Mouse (Mus musculus): Measurements from ENCODE around the gene Ildr1. TPM values are rescaled to one million over a fixed set of nuclear protein-coding genes. Genes with fewer than 3 reads are reported as not detected.

The Ildr1 gene
- polyA plus RNA-seq (2015; fragmentation: Nextera tagmentation; extraction: Ambion mirVana): 0.03 and 0.13 TPM in 2 replicates

- ATAC-seq (ENCODE audit: low read depth) (no peak), DNase-seq (no peak)
- Histone ChIP-seq H3K9me3 (replicated peaks) (no peaks in the 10 kb centered on the region), H3K27ac (no peak within 1 kb of the TSS), H3K9ac (no peak within 1 kb of the TSS), H3K27me3 (peaks cover 37% of the 10 kb centered on the region), H3K36me3 (no peaks in the 10 kb centered on the region), H3K4me3 (replicated peaks) (peak within 1 kb of the TSS; percentile 35), H3K4me1 (replicated peaks) (peaks cover 5% of the 10 kb centered on the region; the same call in 1 of the 2 replicates), H3K4me2 (peak within 1 kb of the TSS; percentile 51)
- WGBS (ENCODE audit: insufficient replicate concordance): 5% methylated on average over 40 of the region's 40 CpGs
Measured at GRCm38 (mm10) chr16:36693818-36694413, at the start of gene Ildr1. Gene Ildr1 (plus strand): TSS chr16:36693978.

- DNase-seq (no peak), ATAC-seq (ENCODE audit: low read depth) (no peak)
- H3K36me3 ChIP-seq: no peaks in the 10 kb centered on the region
- H3K9me3 ChIP-seq (replicated peaks): no peaks in the 10 kb centered on the region
- no peaks in the 10 kb centered on the region for H3K27me3 ChIP-seq
- no peak overlapping the region for H3K27ac ChIP-seq
- no peak overlapping the region for H3K9ac ChIP-seq
- H3K4me3 ChIP-seq (replicated peaks): no peak overlapping the region
- no peak overlapping the region for H3K4me2 ChIP-seq
- H3K4me1 ChIP-seq (replicated peaks): no peaks in the 10 kb centered on the region
- 71% methylated on average over 6 of the region's 6 CpGs for WGBS (ENCODE audit: insufficient replicate concordance)
Measured at GRCm38 (mm10) chr16:36645124-36645523, 48.7 kb upstream of the Ildr1 start.

- no peak for ATAC-seq (ENCODE audit: low read depth)
- H3K9ac ChIP-seq: no peak overlapping the region
Measured at GRCm38 (mm10) chr16:36649304-36649703, 44.5 kb upstream of the Ildr1 start.

DNA sequence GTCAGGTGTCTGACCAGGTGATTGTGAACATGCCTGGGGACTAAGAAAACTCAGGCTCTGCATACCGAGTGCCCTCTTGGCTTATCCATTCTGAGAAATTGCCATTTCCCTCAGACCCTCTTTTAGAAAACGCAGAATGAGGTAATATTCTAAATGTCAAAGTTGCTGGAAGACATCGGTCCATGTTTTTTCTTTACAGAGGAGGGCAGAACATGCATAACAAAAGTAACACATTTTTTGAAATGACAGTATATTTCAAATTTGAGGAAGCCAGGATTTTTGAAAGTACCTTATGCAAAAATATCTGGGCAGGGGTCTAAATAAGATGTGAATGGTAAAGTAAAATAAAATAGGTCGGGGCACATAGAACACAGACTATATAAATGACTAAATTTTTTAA lies 43.3 kb upstream of the Ildr1 start:
- H3K36me3 ChIP-seq: no peaks in the 10 kb centered on the region
- H3K4me2 ChIP-seq: no peak overlapping the region
- no peak overlapping the region for H3K9ac ChIP-seq
- no peaks in the 10 kb centered on the region for H3K9me3 ChIP-seq (replicated peaks)
- H3K4me3 ChIP-seq (replicated peaks): no peak overlapping the region
- WGBS (ENCODE audit: insufficient replicate concordance): 64% methylated on average over 4 of the region's 4 CpGs
- no peaks in the 10 kb centered on the region for H3K4me1 ChIP-seq (replicated peaks)
- no peak overlapping the region for H3K27ac ChIP-seq
- no peaks in the 10 kb centered on the region for H3K27me3 ChIP-seq
- DNase-seq: no peak
- ATAC-seq (ENCODE audit: low read depth): no peak

More at GRCm38 (mm10) chr16:36649304-36649703, 44.5 kb upstream of the Ildr1 start:
- no peak overlapping the region for H3K4me2 ChIP-seq
- WGBS (ENCODE audit: insufficient replicate concordance): 45% methylated on average over 3 of the region's 3 CpGs
- H3K36me3 ChIP-seq: no peaks in the 10 kb centered on the region
- H3K27ac ChIP-seq: no peak overlapping the region
- no peak for DNase-seq
- no peaks in the 10 kb centered on the region for H3K27me3 ChIP-seq
- H3K4me1 ChIP-seq (replicated peaks): no peaks in the 10 kb centered on the region
- H3K4me3 ChIP-seq (replicated peaks): no peak overlapping the region
- H3K9me3 ChIP-seq (replicated peaks): no peaks in the 10 kb centered on the region

GRCm38 (mm10) chr16:36651174-36651766 lies 42.5 kb upstream of the Ildr1 start:
- no peak for DNase-seq
- no peaks in the 10 kb centered on the region for H3K9me3 ChIP-seq (replicated peaks)
- no peak overlapping the region for H3K9ac ChIP-seq
- H3K4me3 ChIP-seq (replicated peaks): no peak overlapping the region
- ATAC-seq (ENCODE audit: low read depth): no peak
- no peaks in the 10 kb centered on the region for H3K36me3 ChIP-seq
- H3K4me1 ChIP-seq (replicated peaks): no peaks in the 10 kb centered on the region
- H3K4me2 ChIP-seq: no peak overlapping the region
- no peak overlapping the region for H3K27ac ChIP-seq
- H3K27me3 ChIP-seq: no peaks in the 10 kb centered on the region
- 60% methylated on average over 6 of the region's 6 CpGs for WGBS (ENCODE audit: insufficient replicate concordance)

GRCm38 (mm10) chr16:36655199-36655598 lies 38.6 kb upstream of the Ildr1 start:
- WGBS (ENCODE audit: insufficient replicate concordance): 50% methylated on average over 1 of the region's 1 CpGs
- ATAC-seq (ENCODE audit: low read depth) (no peak), DNase-seq (no peak)
- Histone ChIP-seq H3K4me1 (replicated peaks) (no peaks in the 10 kb centered on the region), H3K4me3 (replicated peaks) (no peak overlapping the region), H3K4me2 (no peak overlapping the region), H3K27me3 (no peaks in the 10 kb centered on the region), H3K9ac (no peak overlapping the region), H3K36me3 (no peaks in the 10 kb centered on the region), H3K27ac (no peak overlapping the region), H3K9me3 (replicated peaks) (no peaks in the 10 kb centered on the region)

- WGBS (ENCODE audit: insufficient replicate concordance): 54% methylated on average over 4 of the region's 4 CpGs
Measured at GRCm38 (mm10) chr16:36655910-36656309, 37.9 kb upstream of the Ildr1 start.

DNA sequence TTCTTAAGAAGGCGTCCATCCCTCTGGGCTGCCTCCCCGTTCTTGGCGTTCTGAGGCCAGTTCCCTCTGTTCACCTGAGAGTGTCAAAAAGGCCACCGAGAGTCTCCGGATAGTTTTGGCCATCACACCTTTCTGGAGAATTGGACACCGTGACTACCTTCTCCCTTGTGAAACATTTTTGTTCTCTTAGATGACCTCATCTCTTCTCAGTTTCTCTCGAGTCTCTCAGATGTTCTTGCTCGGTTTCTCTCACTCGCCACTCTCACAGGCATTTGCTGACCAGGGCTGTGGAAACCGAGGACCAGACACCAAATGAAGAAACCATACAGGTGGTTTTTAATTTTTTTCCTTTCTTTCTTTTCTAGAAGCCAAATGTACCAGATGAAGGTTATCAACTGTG lies 32.4 kb upstream of the Ildr1 start:
- Histone ChIP-seq H3K36me3 (no peaks in the 10 kb centered on the region), H3K4me3 (replicated peaks) (no peak overlapping the region), H3K27ac (no peak overlapping the region), H3K9ac (no peak overlapping the region), H3K4me1 (replicated peaks) (no peaks in the 10 kb centered on the region), H3K9me3 (replicated peaks) (no peaks in the 10 kb centered on the region), H3K27me3 (no peaks in the 10 kb centered on the region), H3K4me2 (no peak overlapping the region)
- ATAC-seq (ENCODE audit: low read depth): no peak
- 69% methylated on average over 10 of the region's 10 CpGs for WGBS (ENCODE audit: insufficient replicate concordance)
- no peak for DNase-seq

More at GRCm38 (mm10) chr16:36655910-36656309, 37.9 kb upstream of the Ildr1 start:
- Histone ChIP-seq H3K4me1 (replicated peaks) (no peaks in the 10 kb centered on the region), H3K9me3 (replicated peaks) (no peaks in the 10 kb centered on the region), H3K9ac (no peak overlapping the region), H3K27me3 (no peaks in the 10 kb centered on the region), H3K36me3 (no peaks in the 10 kb centered on the region), H3K4me2 (no peak overlapping the region), H3K4me3 (replicated peaks) (no peak overlapping the region), H3K27ac (no peak overlapping the region)
- DNase-seq: no peak
- no peak for ATAC-seq (ENCODE audit: low read depth)

DNA sequence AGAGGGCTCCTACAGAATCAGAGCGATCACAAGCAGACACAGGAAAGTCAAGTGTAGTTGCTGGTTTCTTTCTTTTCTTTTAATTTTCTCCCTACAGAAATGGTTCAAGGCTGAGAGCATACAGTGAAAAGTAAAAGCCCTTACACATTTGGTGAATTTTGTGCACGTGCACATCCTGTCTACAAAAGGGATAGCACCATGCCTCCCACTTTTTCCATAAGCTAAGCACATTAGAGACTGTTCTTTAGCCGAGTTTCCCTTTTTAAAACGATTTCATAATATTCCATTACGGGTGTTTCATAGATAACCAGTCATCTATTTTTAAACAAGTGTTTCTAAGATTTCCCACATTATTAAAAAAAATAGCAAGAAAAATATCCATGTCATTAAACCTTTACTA lies 30.3 kb upstream of the Ildr1 start:
- Histone ChIP-seq H3K27ac (no peak overlapping the region), H3K9ac (no peak overlapping the region), H3K27me3 (no peaks in the 10 kb centered on the region), H3K4me3 (replicated peaks) (no peak overlapping the region), H3K4me2 (no peak overlapping the region), H3K4me1 (replicated peaks) (no peaks in the 10 kb centered on the region), H3K9me3 (replicated peaks) (no peaks in the 10 kb centered on the region), H3K36me3 (no peaks in the 10 kb centered on the region)
- 54% methylated on average over 5 of the region's 5 CpGs for WGBS (ENCODE audit: insufficient replicate concordance)
- DNase-seq (no peak), ATAC-seq (ENCODE audit: low read depth) (no peak)

- no peaks in the 10 kb centered on the region for H3K27me3 ChIP-seq
- no peak for ATAC-seq (ENCODE audit: low read depth)
- no peak within 1 kb of the TSS for H3K27ac ChIP-seq
- no peak within 1 kb of the TSS for H3K4me3 ChIP-seq (replicated peaks)
- no peaks in the 10 kb centered on the region for H3K4me1 ChIP-seq (replicated peaks)
- no peak for DNase-seq
- 18% methylated on average over 13 of the region's 13 CpGs for WGBS (ENCODE audit: insufficient replicate concordance)
- no peaks in the 10 kb centered on the region for H3K9me3 ChIP-seq (replicated peaks)
- H3K36me3 ChIP-seq: no peaks in the 10 kb centered on the region
- no peak within 1 kb of the TSS for H3K9ac ChIP-seq
- H3K4me2 ChIP-seq: no peak within 1 kb of the TSS
Measured at GRCm38 (mm10) chr16:36665782-36666181, 28.0 kb upstream of the Ildr1 start, which contains the start of gene Cd86. Gene Cd86 (minus strand): TSS chr16:36666081.

- no peaks in the 10 kb centered on the region for H3K4me1 ChIP-seq (replicated peaks)
- no peak overlapping the region for H3K4me3 ChIP-seq (replicated peaks)
- H3K27me3 ChIP-seq: no peaks in the 10 kb centered on the region
- H3K36me3 ChIP-seq: no peaks in the 10 kb centered on the region
- H3K27ac ChIP-seq: no peak overlapping the region
- ATAC-seq (ENCODE audit: low read depth): no peak
- no peak overlapping the region for H3K9ac ChIP-seq
- no peaks in the 10 kb centered on the region for H3K9me3 ChIP-seq (replicated peaks)
- no peak overlapping the region for H3K4me2 ChIP-seq
- no peak for DNase-seq
- WGBS (ENCODE audit: insufficient replicate concordance): 32% methylated on average over 10 of the region's 10 CpGs
Measured at GRCm38 (mm10) chr16:36666448-36667017, 27.2 kb upstream of the Ildr1 start.

- no peaks in the 10 kb centered on the region for H3K4me1 ChIP-seq (replicated peaks)
- ATAC-seq (ENCODE audit: low read depth) (no peak), DNase-seq (no peak)
- H3K4me2 ChIP-seq: no peak overlapping the region
- 65% methylated on average over 3 of the region's 3 CpGs for WGBS (ENCODE audit: insufficient replicate concordance)
- H3K27ac ChIP-seq: no peak overlapping the region
- no peak overlapping the region for H3K9ac ChIP-seq
- H3K27me3 ChIP-seq: no peaks in the 10 kb centered on the region
- no peak overlapping the region for H3K4me3 ChIP-seq (replicated peaks)
- no peaks in the 10 kb centered on the region for H3K36me3 ChIP-seq
- no peaks in the 10 kb centered on the region for H3K9me3 ChIP-seq (replicated peaks)
Measured at GRCm38 (mm10) chr16:36670590-36670989, 23.2 kb upstream of the Ildr1 start.

All from liver, embryonic 13.5 days (tissue).